Mouse (Mus musculus): Measurements from ENCODE around the gene Slc25a17.

DNA sequence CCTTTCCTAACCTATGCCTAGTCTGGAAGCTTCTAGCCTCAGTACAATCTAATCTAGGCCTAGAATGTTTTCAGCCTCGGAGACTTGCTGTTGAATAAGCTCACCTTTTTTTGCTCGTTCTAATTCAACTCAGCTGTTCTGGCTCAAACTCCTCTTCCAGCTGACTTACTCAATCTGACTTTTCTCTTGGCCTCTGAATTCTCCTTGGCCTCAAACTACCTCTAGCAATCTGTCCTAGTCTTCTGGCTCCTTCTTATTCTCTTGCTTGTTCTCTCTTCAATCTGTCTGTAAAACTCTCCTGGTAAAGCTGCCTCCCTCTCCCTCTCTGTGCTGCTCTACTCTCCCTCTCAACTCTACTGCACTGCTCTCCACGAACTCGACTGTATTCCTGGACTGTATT lies 35.6 kb downstream of the Slc25a17 start:
- TF ChIP-seq GATA1 (IDR thresholded peaks at IDR 0.05; ENCODE audit: borderline replicate concordance, low read length) (no peak), TAL1 (conservative IDR thresholded peaks at IDR 0.05; ENCODE audit: low read depth, low read length) (no peak), CTCF (IDR thresholded peaks at IDR 0.05; ENCODE audit: low read depth, low read length) (no peak)

Measured in G1E (cell line).